Mouse (Mus musculus) mature B cell (primary cell): Measurements from ENCODE around the gene Ccdc59.

Experiments used
- in situ Hi-C: fragments of 300-500 bp; cut with MboI; formaldehyde crosslinking; loops from 2 replicates; pipeline ENCODE4 v1.14.3; 2019

Gene Ccdc59

GRCm38 (mm10) chr10:105840928-105841888 is at the start of gene Ccdc59, which contains the start of gene Mettl25:
Gene Ccdc59 (plus strand): TSS chr10:105841067.
Gene Mettl25 (minus strand): TSS chr10:105841380.
- in situ Hi-C loops = no loop called here

- in situ Hi-C loops = no loop called here
These were observed 46.9 kb upstream of the Ccdc59 start for GRCm38 (mm10) chr10:105793776-105794552.

GRCm38 (mm10) chr10:105797250-105797924 is 43.5 kb upstream of the Ccdc59 start:
- in situ Hi-C loops = no loop called here

GRCm38 (mm10) chr10:105801147-105801546 is 39.7 kb upstream of the Ccdc59 start:
- in situ Hi-C loops = no loop called here

- in situ Hi-C loops = no loop called here
These were observed 38.7 kb upstream of the Ccdc59 start for GRCm38 (mm10) chr10:105802132-105802531.

- in situ Hi-C loops = no loop called here
These were observed 37.4 kb upstream of the Ccdc59 start for GRCm38 (mm10) chr10:105803461-105803860.

GRCm38 (mm10) chr10:105806259-105807010 is 34.4 kb upstream of the Ccdc59 start:
- in situ Hi-C loops = no loop called here

GRCm38 (mm10) chr10:105834627-105835228 is 6.1 kb upstream of the Ccdc59 start:
- in situ Hi-C loops = no loop called here

- in situ Hi-C loops = no loop called here
These were observed 1.7 kb downstream of the Ccdc59 start for GRCm38 (mm10) chr10:105842574-105842973.

GRCm38 (mm10) chr10:105850286-105850685 is 9.4 kb downstream of the Ccdc59 start:
- in situ Hi-C loops = no loop called here

GRCm38 (mm10) chr10:105851136-105851535 is 10.3 kb downstream of the Ccdc59 start:
- in situ Hi-C loops = no loop called here

GRCm38 (mm10) chr10:105867312-105867711 is 26.4 kb downstream of the Ccdc59 start:
- in situ Hi-C loops = no loop called here
